Mouse (Mus musculus) olfactory bulb, adult 2 months (tissue): ENCODE measurements around the gene Gabrp.

Experiments used
- CTCF ChIP-seq: fragments of 200-500 bp; IDR thresholded peaks from 2 replicates; pipeline ENCODE4 v1.5.1; 2012; ENCODE audit warnings: low read depth, mild to moderate bottlenecking, low read length, moderate library complexity; ENCODE audit not compliant: insufficient read depth
- POLR2A ChIP-seq: fragments of 200-500 bp; IDR thresholded peaks from 2 replicates; pipeline ENCODE4 v1.6.1; 2012; ENCODE audit warnings: mild to moderate bottlenecking, low read depth, low read length, moderate library complexity; ENCODE audit not compliant: insufficient read depth

- TF ChIP-seq CTCF (no peak), POLR2A (no peak)
Observed at GRCm38 (mm10) chr11:33627136-33627742, 48.5 kb upstream of the Gabrp start.
